Mouse (Mus musculus) right cerebral cortex, postnatal 4 days (tissue): ENCODE measurements around the gene Ubac2.

Experiments
- DNase-seq: peaks from one replicate; pipeline ENCODE4 v3.0.0-alpha.2; 2022

The Ubac2 gene

GRCm38 (mm10) chr14:121954129-121954528 lies 75.7 kb downstream of the Ubac2 start:
- DNase-seq: no peak

GRCm38 (mm10) chr14:121954608-121955007 lies 76.2 kb downstream of the Ubac2 start:
- DNase-seq: no peak

GRCm38 (mm10) chr14:121955176-121955795 lies 76.9 kb downstream of the Ubac2 start:
- DNase-seq: no peak

- no peak for DNase-seq
Observed at GRCm38 (mm10) chr14:121956291-121956690, 77.9 kb downstream of the Ubac2 start.

- no peak for DNase-seq
Observed at GRCm38 (mm10) chr14:121957176-121957871, 78.9 kb downstream of the Ubac2 start.

- no peak for DNase-seq
Observed at GRCm38 (mm10) chr14:121958041-121958750, 79.8 kb downstream of the Ubac2 start.

- no peak for DNase-seq
Observed at GRCm38 (mm10) chr14:121958751-121959537, 80.5 kb downstream of the Ubac2 start.

GRCm38 (mm10) chr14:121959538-121959980 lies 81.1 kb downstream of the Ubac2 start:
- DNase-seq: no peak

- DNase-seq: no peak
Observed at GRCm38 (mm10) chr14:121960031-121960430, 81.6 kb downstream of the Ubac2 start.

- DNase-seq: no peak
Observed at GRCm38 (mm10) chr14:121960531-121960930, 82.1 kb downstream of the Ubac2 start.

- no peak for DNase-seq
Observed at GRCm38 (mm10) chr14:121960997-121961396, 82.6 kb downstream of the Ubac2 start.

GRCm38 (mm10) chr14:121961496-121962127 lies 83.2 kb downstream of the Ubac2 start:
- no peak for DNase-seq

- DNase-seq: no peak
Observed at GRCm38 (mm10) chr14:121962128-121962890, 83.9 kb downstream of the Ubac2 start.

GRCm38 (mm10) chr14:121963251-121963941 lies 85.0 kb downstream of the Ubac2 start:
- no peak for DNase-seq

- no peak for DNase-seq
Observed at GRCm38 (mm10) chr14:121963942-121964335, 85.5 kb downstream of the Ubac2 start.

- no peak for DNase-seq
Observed at GRCm38 (mm10) chr14:121964990-121965389, 86.6 kb downstream of the Ubac2 start, which contains the start of gene Gpr183. TSS of gene Gpr183 (minus strand) at chr14:121965195.

- no peak for DNase-seq
Observed at GRCm38 (mm10) chr14:121965461-121965860, 87.0 kb downstream of the Ubac2 start.

- DNase-seq: no peak
Observed at GRCm38 (mm10) chr14:121967095-121967494, 88.7 kb downstream of the Ubac2 start.

- DNase-seq: no peak
Observed at GRCm38 (mm10) chr14:121970402-121970801, 92.0 kb downstream of the Ubac2 start.

GRCm38 (mm10) chr14:121973114-121973513 lies 94.7 kb downstream of the Ubac2 start:
- no peak for DNase-seq

GRCm38 (mm10) chr14:121981531-121981930 lies 103.1 kb downstream of the Ubac2 start:
- DNase-seq: no peak
